Mouse (Mus musculus) megakaryocyte, adult 5-6 weeks (primary cell): Measurements from ENCODE around the gene Mapk7. TPM values are rescaled to one million over a fixed set of nuclear protein-coding genes. Genes with fewer than 3 reads are reported as not detected.

ENCODE experiments used
- ATAC-seq: 2 replicates; pipeline ENCODE4 v1.8.0; 2016; ENCODE audit warnings: mild to moderate bottlenecking, inconsistent platforms; ENCODE audit not compliant: poor library complexity, severe bottlenecking
- total RNA-seq, 2 experiments: library from RNA; stranded (forward) in 1 of 2; stranded (reverse) in 1 of 2; fragments of 153-499, 151-499 nt in 1 of 2; fragments of 221-1000, 200-1000 nt in 1 of 2; gene quantifications; 2 replicates each; pipeline versions ENCODE4 v1.2.3 to v1.2.4; 2015 to 2017

Mapk7 gene
- total RNA-seq, 2 experiments from 2014 or later: 15.4 to 16.2 TPM

GRCm38 (mm10) chr11:61469317-61469917, 24.8 kb downstream of the Mapk7 start:
- ATAC-seq: peak; percentile 86

GRCm38 (mm10) chr11:61468534-61468933, 25.7 kb downstream of the Mapk7 start:
- ATAC-seq: no peak

DNA sequence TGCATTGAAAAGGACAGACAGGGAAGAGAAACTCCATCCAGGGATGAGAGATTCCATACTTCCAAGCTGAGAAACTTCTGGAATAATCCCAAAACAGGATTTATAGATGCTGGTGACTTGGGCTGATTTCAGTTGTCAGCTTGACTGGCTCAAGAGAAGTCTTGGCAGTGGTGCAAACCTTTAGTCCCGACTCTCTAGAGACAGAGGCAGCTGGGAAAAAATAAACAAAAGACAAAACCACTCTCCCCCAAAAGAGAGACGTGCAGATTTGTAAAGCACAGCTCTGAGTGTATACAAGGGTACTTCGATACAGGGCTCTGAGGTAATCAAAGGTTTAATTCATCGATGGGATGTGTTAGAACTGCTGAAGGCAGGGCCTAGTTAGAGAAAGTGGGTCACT, 28.8 kb downstream of the Mapk7 start:
- ATAC-seq: no peak

DNA sequence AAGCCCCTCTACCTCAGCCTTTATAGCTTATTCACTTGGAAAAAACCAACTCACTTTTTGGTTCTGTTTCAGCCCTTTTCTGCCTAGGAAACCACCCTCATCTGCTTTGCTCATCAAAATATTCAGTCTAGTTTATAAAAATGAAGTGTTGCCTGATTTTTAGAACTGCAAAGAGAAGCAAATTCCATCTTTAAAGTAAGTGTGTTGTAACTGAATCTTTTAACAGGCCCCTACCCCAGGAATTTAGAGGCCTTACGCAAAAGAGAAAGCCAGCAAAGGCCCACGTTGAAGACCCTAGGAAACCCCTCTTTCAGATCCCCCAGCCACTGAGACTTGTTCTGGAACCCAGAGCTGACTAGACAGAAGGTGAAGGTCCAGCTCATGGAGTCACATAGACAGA, 30.1 kb downstream of the Mapk7 start:
- no peak for ATAC-seq

DNA sequence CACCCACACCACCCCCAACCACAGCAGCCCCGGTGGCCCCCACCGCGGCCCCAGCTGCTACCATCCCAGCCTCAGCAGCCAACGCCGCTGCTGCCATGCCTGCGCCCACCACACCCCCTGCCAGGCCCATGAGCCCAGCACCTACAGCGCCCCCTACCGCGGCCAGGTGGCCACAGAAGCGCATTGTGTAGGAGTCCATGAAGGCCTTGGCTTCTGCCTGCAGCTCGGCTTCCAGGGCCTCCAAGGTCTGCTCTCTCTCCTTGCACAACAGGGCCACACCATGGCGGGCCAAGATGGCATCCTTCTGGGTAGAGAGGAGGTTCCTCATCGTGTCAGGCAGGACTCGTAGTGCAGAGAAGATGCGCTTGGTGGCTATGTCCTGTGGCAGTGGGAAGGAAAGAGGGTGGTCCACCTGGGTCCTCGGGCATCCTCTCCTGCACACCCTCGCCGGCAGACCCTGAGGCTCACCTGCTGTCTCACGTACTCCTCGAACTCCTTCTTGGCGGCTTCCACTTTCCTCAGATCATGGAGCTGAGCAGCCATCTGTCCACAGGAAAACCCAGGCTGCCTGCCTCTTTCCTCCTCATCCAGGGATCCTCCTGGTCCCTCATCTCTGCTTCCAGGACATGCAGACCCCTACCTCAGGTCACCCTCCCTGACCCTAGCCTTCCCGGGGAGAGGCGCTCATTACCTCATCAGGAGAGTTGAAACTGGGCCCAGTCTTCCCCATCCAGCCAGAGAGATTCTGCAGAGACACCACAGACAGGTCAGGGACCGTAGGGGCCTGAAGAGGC, 44.5 kb downstream of the Mapk7 start:
- no peak for ATAC-seq

DNA sequence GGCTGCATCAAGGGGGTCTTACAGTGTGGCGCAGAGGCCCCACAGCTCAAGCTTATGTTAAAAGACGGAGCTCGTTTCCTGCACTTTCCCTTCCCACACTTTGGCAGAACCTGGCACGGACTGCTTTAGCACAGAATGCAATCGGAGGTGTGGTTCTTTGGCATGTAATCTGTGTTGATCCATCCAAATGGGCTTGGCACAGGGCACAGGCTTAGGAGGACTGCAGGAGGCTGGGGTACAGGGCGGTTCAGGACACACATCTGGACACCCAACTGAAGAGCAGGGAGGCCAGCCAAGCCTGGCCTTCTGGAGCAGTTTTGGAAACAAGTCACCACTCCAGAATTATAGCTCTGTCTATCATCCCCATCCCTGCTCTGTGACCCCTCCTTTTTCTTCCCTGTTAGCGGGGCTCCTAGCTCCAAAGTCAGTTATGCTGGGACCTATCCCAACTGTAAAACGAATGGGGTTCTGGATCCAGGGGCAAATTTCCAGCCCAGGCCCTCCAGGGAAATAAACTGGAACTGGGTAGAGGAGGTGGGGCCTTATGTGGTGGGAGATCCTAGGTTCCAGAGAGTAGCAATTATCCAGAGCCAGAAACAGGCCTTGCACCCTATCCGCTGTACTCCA, 45.5 kb downstream of the Mapk7 start:
- ATAC-seq: no peak

GRCm38 (mm10) chr11:61448041-61448440, 46.2 kb downstream of the Mapk7 start:
- ATAC-seq: no peak

- no peak for ATAC-seq
Measured at GRCm38 (mm10) chr11:61447296-61447695, 46.9 kb downstream of the Mapk7 start.

DNA sequence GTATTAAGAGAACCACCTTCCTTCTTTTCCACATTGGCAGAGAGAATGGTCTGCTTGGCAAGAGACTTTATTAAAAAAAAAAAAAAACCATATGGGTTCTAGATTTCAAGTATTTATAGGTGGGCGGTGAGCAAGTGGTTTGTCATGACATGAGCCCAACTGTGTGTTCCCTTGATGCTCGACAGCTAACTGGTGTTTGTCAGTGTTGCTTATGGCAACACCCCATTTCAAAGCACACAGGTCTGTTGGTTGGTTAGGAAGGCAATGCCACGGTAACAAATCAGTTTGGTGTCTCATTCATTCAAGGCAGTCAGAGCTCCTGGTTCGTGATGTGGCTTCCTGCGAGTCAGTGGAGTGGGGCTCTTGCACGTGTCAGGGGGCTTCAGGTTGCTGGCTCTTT, 50.4 kb downstream of the Mapk7 start:
- no peak for ATAC-seq

DNA sequence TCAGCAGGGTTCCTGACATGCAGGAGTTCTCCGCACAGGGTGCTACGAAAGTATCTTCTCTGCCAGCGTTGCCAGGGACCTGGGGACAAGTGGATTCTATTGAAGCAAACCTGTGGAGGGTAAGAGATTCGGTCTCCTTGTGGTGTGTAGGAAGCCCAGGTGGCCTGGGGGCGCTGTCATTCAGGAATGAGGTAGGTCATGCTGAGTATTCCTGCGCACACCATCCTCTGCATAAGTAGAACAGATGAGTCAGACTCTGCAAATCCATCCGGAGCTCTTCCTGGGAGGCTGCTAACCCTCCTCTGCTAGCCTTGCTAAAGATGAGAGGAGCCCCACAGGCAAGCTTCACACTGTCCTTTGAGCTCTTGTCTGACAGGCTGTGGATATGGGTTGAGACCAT, 52.5 kb downstream of the Mapk7 start:
- ATAC-seq: no peak

DNA sequence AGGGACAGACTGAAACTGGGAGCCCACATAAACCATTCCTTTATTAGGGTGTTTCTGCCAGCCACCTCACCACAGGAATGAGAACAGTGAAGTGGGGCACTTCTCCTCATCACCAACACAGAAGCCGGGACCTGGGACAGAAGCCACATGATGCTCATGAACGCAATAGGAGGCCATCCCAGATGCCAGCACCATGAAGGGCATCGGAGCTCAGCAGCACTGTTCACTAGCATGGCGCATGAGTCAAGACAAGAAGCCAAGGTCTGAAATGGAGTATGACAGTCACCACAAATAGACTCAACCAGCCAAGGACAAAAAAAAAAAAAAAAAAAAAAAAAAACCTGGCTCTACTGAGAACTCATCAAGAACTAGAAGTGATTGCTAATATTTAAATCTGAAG, 53.8 kb downstream of the Mapk7 start:
- ATAC-seq: no peak

- ATAC-seq: no peak
Measured at GRCm38 (mm10) chr11:61439170-61439569, 55.0 kb downstream of the Mapk7 start.

Other genes with a start within 250 kb of the Mapk7 start
- 67.8 and 68.4 TPM in 2 replicates for gene Aldh3a2, start 226.9 kb downstream of the Mapk7 start, total RNA-seq (2015)
- gene Aldh3a2, start 226.9 kb downstream of the Mapk7 start, total RNA-seq (2017): 78.5 and 89.0 TPM in 2 replicates
- not detected in 2 replicates for gene Slc47a2, start 151.5 kb downstream of the Mapk7 start, total RNA-seq (2015)
- not detected in 2 replicates for gene Slc47a2, start 151.5 kb downstream of the Mapk7 start, total RNA-seq (2017)
- gene Slc47a1, start 116.1 kb downstream of the Mapk7 start, total RNA-seq (2015): not detected in 2 replicates
- gene Slc47a1, start 116.1 kb downstream of the Mapk7 start, total RNA-seq (2017): not detected in 2 replicates
- gene Rnf112, start 40.3 kb downstream of the Mapk7 start, total RNA-seq (2015): not detected in 2 replicates
- not detected in 2 replicates for gene Rnf112, start 40.3 kb downstream of the Mapk7 start, total RNA-seq (2017)
- not detected in 2 replicates for gene Mfap4, start 9.0 kb downstream of the Mapk7 start, total RNA-seq (2015)
- not detected in 2 replicates for gene Mfap4, start 9.0 kb downstream of the Mapk7 start, total RNA-seq (2017)
- gene B9d1, start 10.7 kb upstream of the Mapk7 start, total RNA-seq (2015): not detected in 2 replicates
- 0.26 TPM in 1 of 2 replicates, not detected in the other for gene B9d1, start 10.7 kb upstream of the Mapk7 start, total RNA-seq (2017)
- 0.04 and 0.07 TPM in 2 replicates for gene Epn2, start 85.3 kb upstream of the Mapk7 start, total RNA-seq (2015)
- 3.3 TPM in 1 of 2 replicates, not detected in the other for gene Epn2, start 85.3 kb upstream of the Mapk7 start, total RNA-seq (2017)
- 0.85 and 2.4 TPM in 2 replicates for gene Grap, start 158.9 kb upstream of the Mapk7 start, total RNA-seq (2015)
- gene Grap, start 158.9 kb upstream of the Mapk7 start, total RNA-seq (2017): 3.5 and 4.3 TPM in 2 replicates
- gene Fam83g, start 189.7 kb upstream of the Mapk7 start, total RNA-seq (2015): not detected in 2 replicates
- not detected in 2 replicates for gene Fam83g, start 189.7 kb upstream of the Mapk7 start, total RNA-seq (2017)
- not detected in 2 replicates for gene Slc5a10, start 226.4 kb upstream of the Mapk7 start, total RNA-seq (2015)
- gene Slc5a10, start 226.4 kb upstream of the Mapk7 start, total RNA-seq (2017): not detected in 2 replicates